Mouse (Mus musculus) embryonic facial prominence, embryonic 14.5 days (tissue): ENCODE measurements around the gene Gm1113. TPM values are rescaled to one million over a fixed set of nuclear protein-coding genes. Genes with fewer than 3 reads are reported as not detected.

Source experiments
- ATAC-seq: fragments of 200-750 bp; cut with Nextera tagmentation; 2 replicates; pipeline ENCODE4 v1.8.0; 2017; ENCODE audit warnings: low read depth, moderate number of reproducible peaks, moderate TSS enrichment
- DNase-seq: peaks from one replicate; pipeline ENCODE4 v3.0.0-alpha.2; 2015; ENCODE audit warnings: low spot score
- H3K27ac ChIP-seq: fragments of 300-500 bp; sonication (generic); replicated peaks from 2 replicates; pipeline ENCODE4 v1.5.1; 2014; ENCODE audit warnings: low read depth, mild to moderate bottlenecking, low read length, moderate library complexity
- H3K27me3 ChIP-seq: fragments of 300-500 bp; sonication (generic); replicated peaks from 2 replicates; pipeline ENCODE4 v1.6.1; 2014; ENCODE audit warnings: low read length; ENCODE audit not compliant: control insufficient read depth, insufficient read depth
- H3K36me3 ChIP-seq: fragments of 300-500 bp; sonication (generic); 2 replicates; pipeline ENCODE4 v1.6.1; 2014; ENCODE audit warnings: low read length, mixed read lengths; ENCODE audit not compliant: control insufficient read depth, insufficient read depth
- H3K4me1 ChIP-seq: fragments of 300-500 bp; sonication (generic); 2 replicates; pipeline ENCODE4 v1.6.1; 2014; ENCODE audit warnings: antibody characterized with exemption, low read length; ENCODE audit not compliant: control insufficient read depth, insufficient read depth
- H3K4me2 ChIP-seq: fragments of 300-500 bp; sonication (generic); 2 replicates; pipeline ENCODE4 v1.6.1; 2014; ENCODE audit warnings: low read depth, mild to moderate bottlenecking, low read length, moderate library complexity, mixed read lengths
- H3K4me3 ChIP-seq: fragments of 300-500 bp; sonication (generic); 2 replicates; pipeline ENCODE4 v1.5.1; 2014; ENCODE audit warnings: low read depth, mild to moderate bottlenecking, low read length
- H3K9ac ChIP-seq: fragments of 300-500 bp; sonication (generic); 2 replicates; pipeline ENCODE4 v1.6.1; 2014; ENCODE audit warnings: low read depth, mild to moderate bottlenecking, low read length, moderate library complexity, mixed read lengths
- H3K9me3 ChIP-seq: fragments of 300-500 bp; sonication (generic); 2 replicates; pipeline ENCODE4 v1.6.1; 2016; ENCODE audit warnings: low read length; ENCODE audit not compliant: control insufficient read depth
- WGBS: fragments of 180-500 bp; shearing (Covaris S2); extraction: QIAGEN DNeasy Blood & Tissue Kit; methylation state at CpG from one replicate; pipeline ENCODE4 v1.1.7; 2014; 5-methylcytosine and 5-hydroxymethylcytosine counted together
- polyA plus RNA-seq: library from polyadenylated mRNA; unstranded; fragments of >200 nt; fragmentation: Nextera tagmentation; extraction: Ambion mirVana; gene quantifications from 2 replicates; pipeline ENCODE4 v1.2.1, GENCODE M21; 2014

Gm1113 gene
- polyA plus RNA-seq, 1 experiment from 2014 or later, result not detected

DNA sequence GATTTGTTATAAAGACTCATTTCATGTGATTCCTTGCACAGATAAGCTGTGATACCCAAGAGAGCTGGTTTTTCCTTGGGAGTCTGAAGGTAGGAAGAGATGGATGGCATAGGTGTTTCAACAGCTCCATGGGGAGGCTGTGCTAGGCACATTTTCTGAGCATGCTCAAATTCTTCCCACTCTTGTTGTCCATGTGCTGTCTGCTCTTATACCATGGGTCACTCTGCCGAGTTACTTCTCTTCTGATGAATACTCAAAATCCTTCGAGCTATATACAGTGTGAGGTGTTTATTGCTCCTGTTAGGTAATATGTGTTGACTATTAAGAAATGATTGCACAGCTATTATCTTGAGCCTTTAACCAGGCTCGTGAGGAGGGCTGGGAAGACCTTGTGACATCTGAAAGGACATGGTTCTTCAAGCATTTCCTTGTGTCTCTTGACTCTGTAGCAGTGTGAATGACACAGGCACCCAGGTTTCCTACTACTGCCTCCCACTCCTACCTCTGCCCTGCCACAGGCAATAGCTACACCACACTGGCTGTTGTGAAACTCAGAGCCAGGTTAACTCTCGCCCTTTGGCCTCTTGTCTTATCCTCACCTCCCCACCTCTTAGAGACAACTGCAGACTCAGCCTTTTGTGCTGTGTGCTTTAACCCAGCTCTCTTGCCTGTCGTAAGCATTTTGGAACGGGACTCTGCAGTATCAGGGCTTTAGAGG is 2.7 kb upstream of the Gm1113 start:
- no peak overlapping the region for H3K4me2 ChIP-seq
- H3K27ac ChIP-seq, result no peak overlapping the region
- peaks cover 9% of the 10 kb centered on the region for H3K4me1 ChIP-seq
- no peaks in the 10 kb centered on the region for H3K36me3 ChIP-seq
- ATAC-seq (no peak), DNase-seq (no peak)
- no peaks in the 10 kb centered on the region for H3K27me3 ChIP-seq
- H3K9ac ChIP-seq, result no peak overlapping the region
- no peaks in the 10 kb centered on the region for H3K9me3 ChIP-seq
- H3K4me3 ChIP-seq, result no peak overlapping the region
- WGBS, result 76% methylated on average over 6 of the region's 6 CpGs

DNA sequence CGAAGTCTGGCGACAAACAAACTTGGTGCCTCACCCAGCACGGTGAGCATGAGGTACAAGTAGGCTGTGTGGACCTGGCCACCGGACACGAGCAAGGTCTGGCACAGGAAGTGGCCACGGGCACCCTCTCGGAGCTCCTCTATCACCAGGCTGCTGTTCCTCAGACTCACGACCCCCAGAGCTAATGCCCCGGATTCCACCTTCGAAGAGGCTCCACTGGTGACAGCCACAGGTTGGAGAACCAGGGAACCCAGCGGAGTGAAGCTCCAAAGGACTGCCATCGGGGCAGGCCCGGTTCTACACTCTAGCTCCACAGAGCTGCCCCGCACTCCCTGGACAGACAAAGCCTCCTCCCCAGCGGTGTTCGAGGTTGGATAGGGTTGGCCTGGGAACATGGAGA is 1.4 kb downstream of the Gm1113 start:
- H3K4me2 ChIP-seq, result no peak overlapping the region
- H3K4me3 ChIP-seq, result no peak overlapping the region
- DNase-seq, result no peak
- H3K27me3 ChIP-seq, result no peaks in the 10 kb centered on the region
- H3K9ac ChIP-seq, result no peak overlapping the region
- H3K36me3 ChIP-seq, result no peaks in the 10 kb centered on the region
- WGBS, result 92% methylated on average over 12 of the region's 16 CpGs
- H3K27ac ChIP-seq, result no peak overlapping the region
- H3K4me1 ChIP-seq, result no peaks in the 10 kb centered on the region
- no peaks in the 10 kb centered on the region for H3K9me3 ChIP-seq
- no peak for ATAC-seq

DNA sequence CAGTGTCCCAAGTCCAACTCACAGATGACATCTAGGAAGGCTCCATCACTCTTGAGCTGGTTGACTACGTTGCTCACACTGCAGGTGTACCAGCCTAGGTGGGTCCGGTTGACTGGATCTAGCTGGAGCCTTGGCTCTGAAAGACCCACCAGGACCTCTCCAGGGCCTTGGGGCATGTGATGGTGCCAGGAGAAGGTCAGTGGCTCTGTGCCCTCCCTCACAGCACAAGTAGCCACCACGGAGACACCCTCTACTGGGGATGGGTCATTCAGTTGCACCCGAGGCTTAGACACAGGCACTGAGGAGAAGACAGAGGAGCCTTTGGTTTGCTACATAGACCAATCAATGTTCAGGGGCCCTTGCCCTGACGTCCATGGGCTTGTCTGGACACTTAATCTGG is 1.9 kb downstream of the Gm1113 start:
- Histone ChIP-seq H3K4me1 (no peaks in the 10 kb centered on the region), H3K4me3 (no peak overlapping the region), H3K36me3 (no peaks in the 10 kb centered on the region), H3K4me2 (no peak overlapping the region), H3K27ac (no peak overlapping the region), H3K27me3 (no peaks in the 10 kb centered on the region), H3K9me3 (no peaks in the 10 kb centered on the region), H3K9ac (no peak overlapping the region)
- WGBS, result 75% methylated on average over 5 of the region's 5 CpGs
- no peak for ATAC-seq
- no peak for DNase-seq

DNA sequence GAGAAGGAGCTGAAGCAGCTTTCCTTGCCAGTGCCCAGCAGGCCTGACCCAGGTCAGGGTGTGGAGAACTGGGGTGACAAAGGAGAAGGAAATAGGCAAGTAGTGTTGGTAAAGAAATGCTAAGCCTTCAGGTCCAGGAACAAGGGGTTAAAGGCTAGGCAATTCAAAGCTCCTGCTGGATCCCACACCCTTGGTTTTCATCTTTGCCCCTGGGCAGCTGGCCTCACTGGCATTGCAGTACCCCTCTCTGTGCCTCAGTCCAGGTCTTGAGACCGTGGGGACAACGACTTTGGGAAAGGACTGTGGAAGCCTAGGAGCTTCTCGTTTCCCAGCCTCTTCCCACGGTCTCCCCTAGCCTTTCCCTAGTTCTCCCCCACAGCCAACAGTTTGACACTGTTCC is 4.2 kb downstream of the Gm1113 start:
- 67% methylated on average over 4 of the region's 4 CpGs for WGBS
- Histone ChIP-seq H3K9me3 (no peaks in the 10 kb centered on the region), H3K4me1 (no peaks in the 10 kb centered on the region), H3K36me3 (no peaks in the 10 kb centered on the region), H3K27ac (no peak overlapping the region), H3K27me3 (no peaks in the 10 kb centered on the region), H3K4me2 (no peak overlapping the region), H3K9ac (no peak overlapping the region), H3K4me3 (no peak overlapping the region)
- no peak for DNase-seq
- no peak for ATAC-seq

DNA sequence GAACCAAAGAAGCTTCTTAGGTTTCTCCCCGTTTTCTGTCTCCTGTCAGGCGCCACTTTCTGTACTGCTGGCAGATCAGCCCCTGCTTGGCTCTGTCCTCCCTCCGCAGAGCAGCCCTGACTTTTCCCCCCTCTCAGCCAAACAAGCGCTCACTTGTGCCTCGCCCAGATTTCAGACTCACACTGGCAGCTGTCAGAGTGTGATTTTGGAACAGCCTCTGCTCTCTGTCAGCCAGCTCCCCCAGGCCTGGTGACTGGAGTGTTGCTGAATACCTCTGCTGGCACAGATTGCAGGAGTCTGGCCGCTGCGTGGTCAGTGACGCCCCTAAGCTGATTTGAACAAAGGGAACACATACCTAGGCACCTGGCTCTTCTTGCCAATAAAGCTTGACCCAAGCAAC is 9.8 kb downstream of the Gm1113 start:
- peak overlapping the region; percentile 76 for H3K27ac ChIP-seq
- no peaks in the 10 kb centered on the region for H3K27me3 ChIP-seq
- H3K9ac ChIP-seq, result no peak overlapping the region
- H3K4me2 ChIP-seq, result no peak overlapping the region
- ATAC-seq (peak; percentile 70), DNase-seq (peak; percentile 88)
- H3K36me3 ChIP-seq, result peaks cover 33% of the 10 kb centered on the region
- H3K9me3 ChIP-seq, result no peaks in the 10 kb centered on the region
- H3K4me1 ChIP-seq, result peaks cover 10% of the 10 kb centered on the region
- no peak overlapping the region for H3K4me3 ChIP-seq
- 31% methylated on average over 8 of the region's 8 CpGs for WGBS

DNA sequence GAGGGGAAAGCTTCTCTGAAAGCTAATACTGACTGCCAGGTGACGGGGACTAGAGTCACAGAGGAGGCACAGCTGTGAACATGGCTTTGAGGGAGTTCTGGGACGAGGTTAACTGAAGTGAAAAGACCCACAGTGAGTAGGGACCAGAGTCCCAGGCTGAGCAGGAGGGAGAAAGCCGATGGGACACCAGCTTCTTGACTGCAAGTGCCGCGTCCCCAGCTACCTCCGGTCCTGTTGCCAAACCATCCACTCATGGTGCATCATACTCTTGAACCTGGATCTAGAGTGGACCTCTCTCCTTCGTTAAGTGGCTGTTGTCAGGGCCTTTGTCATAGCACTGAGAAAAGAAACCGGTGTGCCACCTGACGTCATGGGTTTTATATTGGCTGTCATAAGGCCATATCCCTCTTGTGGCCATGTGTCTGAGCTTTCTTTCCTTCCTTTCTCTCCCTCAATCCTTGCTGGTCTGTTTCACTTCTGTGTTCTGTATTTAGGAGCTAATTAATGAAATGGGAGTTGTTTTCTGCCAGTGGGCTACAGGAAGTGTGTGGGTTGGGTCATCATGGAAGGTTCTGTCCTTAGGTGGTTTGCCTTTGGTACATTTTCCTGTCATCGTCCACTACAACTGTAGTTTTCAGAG is 15.6 kb downstream of the Gm1113 start:
- Histone ChIP-seq H3K27me3 (no peaks in the 10 kb centered on the region), H3K27ac (no peak overlapping the region), H3K4me1 (peaks cover 4% of the 10 kb centered on the region; the same call in 1 of the 2 replicates), H3K9ac (no peak overlapping the region), H3K4me3 (no peak overlapping the region), H3K4me2 (no peak overlapping the region), H3K9me3 (no peaks in the 10 kb centered on the region), H3K36me3 (peaks cover 77% of the 10 kb centered on the region)
- DNase-seq (no peak), ATAC-seq (no peak)
- WGBS, result 87% methylated on average over 10 of the region's 10 CpGs

DNA sequence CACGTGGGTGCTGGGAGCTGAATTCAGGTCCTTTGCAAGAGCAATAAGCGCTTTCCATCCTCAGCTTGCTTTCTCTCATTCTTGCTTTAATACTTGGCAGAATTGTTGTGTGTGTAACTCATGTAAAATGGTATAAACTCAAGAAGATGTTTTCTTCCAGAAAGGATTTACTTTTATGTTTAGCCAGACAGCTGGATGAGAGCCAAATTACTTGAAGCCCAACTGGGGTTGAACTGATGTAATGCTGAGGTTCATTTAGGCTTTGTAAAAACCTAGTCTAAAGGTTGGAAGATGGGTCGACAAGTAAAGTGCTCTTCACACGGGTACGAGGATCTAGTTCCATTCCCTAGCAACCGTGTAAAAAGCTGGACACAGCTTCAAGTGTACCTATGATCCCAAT is 18.1 kb downstream of the Gm1113 start:
- DNase-seq (peak; percentile 66), ATAC-seq (no peak)
- no peaks in the 10 kb centered on the region for H3K27me3 ChIP-seq
- WGBS, result 71% methylated on average over 6 of the region's 6 CpGs
- peaks cover 72% of the 10 kb centered on the region for H3K36me3 ChIP-seq
- peaks cover 4% of the 10 kb centered on the region; the same call in 1 of the 2 replicates for H3K4me1 ChIP-seq
- no peak overlapping the region for H3K27ac ChIP-seq
- no peak overlapping the region for H3K4me2 ChIP-seq
- H3K9me3 ChIP-seq, result no peaks in the 10 kb centered on the region
- H3K9ac ChIP-seq, result no peak overlapping the region
- H3K4me3 ChIP-seq, result no peak overlapping the region

DNA sequence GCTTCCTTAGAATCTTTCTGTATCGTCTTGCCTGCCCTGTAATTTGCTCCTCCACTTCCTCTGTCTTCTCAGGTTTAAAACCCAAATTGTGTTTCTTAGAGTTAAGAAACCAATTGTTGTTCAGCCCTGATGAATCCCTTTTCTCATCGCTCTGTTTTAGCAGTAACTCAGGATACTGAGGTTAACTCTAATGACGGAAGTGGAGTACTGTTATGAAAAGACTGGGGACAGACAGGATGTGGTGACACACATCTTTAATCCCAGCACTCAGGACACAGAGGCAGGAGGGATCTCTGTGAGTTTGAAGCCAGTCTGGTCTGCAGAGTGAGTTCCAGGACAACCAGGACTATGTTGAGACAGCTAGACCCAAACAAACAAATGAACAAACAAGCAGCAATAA is 22.6 kb downstream of the Gm1113 start:
- H3K27ac ChIP-seq, result peak overlapping the region; percentile 39; the same call in 1 of the 2 replicates
- ATAC-seq, result no peak
- 40% methylated on average over 3 of the region's 3 CpGs for WGBS
- H3K36me3 ChIP-seq, result peaks cover 56% of the 10 kb centered on the region
- H3K9me3 ChIP-seq, result no peaks in the 10 kb centered on the region
- no peak overlapping the region for H3K4me2 ChIP-seq
- no peak overlapping the region for H3K9ac ChIP-seq
- H3K4me3 ChIP-seq, result no peak overlapping the region
- no peaks in the 10 kb centered on the region for H3K27me3 ChIP-seq
- peaks cover 4% of the 10 kb centered on the region for H3K4me1 ChIP-seq
- DNase-seq, result no peak

DNA sequence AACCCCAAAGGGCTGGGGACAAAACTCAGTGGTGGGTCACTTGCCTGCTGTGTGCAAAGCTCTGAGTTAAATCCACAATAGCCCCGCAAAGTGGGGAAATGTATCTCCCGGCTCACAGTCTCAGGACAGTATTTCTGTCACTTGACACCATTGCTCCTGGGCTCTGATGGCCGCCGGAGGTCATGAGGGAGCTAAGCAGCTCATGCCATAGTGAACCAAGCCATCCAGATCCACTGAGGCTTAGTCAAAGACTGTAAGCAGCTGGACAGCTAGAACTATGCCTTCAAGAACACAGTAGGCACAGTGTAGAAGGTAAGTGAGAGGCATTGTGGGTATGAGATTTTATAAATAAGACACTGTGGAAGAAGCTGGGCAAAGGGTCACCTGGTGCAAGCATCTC is 23.1 kb downstream of the Gm1113 start:
- Histone ChIP-seq H3K9ac (no peak overlapping the region), H3K36me3 (peaks cover 54% of the 10 kb centered on the region), H3K4me2 (no peak overlapping the region), H3K9me3 (no peaks in the 10 kb centered on the region), H3K4me1 (peaks cover 4% of the 10 kb centered on the region), H3K27ac (no peak overlapping the region; the same call in 1 of the 2 replicates), H3K27me3 (no peaks in the 10 kb centered on the region), H3K4me3 (no peak overlapping the region)
- ATAC-seq, result no peak; the same call in 1 of the 2 replicates
- DNase-seq, result no peak
- 29% methylated on average over 4 of the region's 4 CpGs for WGBS
